ENCODE assay signal across 9 mouse cellular contexts in the genomic region with DNA sequence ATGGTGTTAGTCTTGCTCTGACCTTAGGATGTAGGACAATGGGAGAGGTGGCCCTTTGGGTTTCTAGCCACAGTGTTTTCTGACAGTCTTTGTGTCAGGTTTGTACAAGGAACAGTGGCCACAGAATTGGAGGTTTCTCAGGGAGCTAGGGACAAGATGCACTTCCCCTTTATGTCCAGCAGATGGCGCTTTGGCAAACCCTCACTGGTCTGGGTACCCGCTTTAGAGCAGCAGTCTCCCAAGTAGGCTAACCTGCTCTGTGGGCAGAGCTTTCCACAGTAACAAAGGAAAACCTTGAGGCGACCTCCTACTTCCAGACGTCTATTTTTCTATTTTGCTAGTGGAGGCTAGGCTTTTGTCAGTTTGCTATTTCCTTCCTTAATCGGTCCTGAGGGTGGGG. TPM values are rescaled to one million over a fixed set of nuclear protein-coding genes. Genes with fewer than 3 reads are reported as not detected.
A peak's percentile ranks its signal among the peaks of the same experiment; 100 is the strongest.
DNase-seq lines count a peak whose midpoint lies in the region; ATAC-seq and TF ChIP-seq lines count a peak whose summit lies in the region.
"Had no signal": no experiment of that assay in that cellular context is flagged by ENCODE, and none has a peak within 500 bp of the region (broad histone marks: within the 10 kb centered on the region; RNA-seq: fewer than 3 reads in every experiment).

No protein-coding gene starts in this region.

- peak; percentile 45 for TF ChIP-seq RAD21 in CH12.LX (IDR thresholded peaks at IDR 0.05; ENCODE audit: low read depth, low read length)

- dilution Hi-C loops in CH12.LX (cut with MboI; ENCODE audit: extremely low pct_ligation_motif_present, extremely low pct_unique_long_range_greater_than_20kb, low sequenced_read_pairs) = no loop called here

- no peaks in the 10 kb centered on the region for H3K27me3 ChIP-seq in CH12.LX (replicated peaks)
- 0 out of 2 replicates have a peak, but pooled peaks cover 4% of the 10 kb centered on the region for H3K27me3 ChIP-seq in heart, embryonic 15.5 days
- H3K27me3 ChIP-seq in lung, embryonic 14.5 days (ENCODE audit: insufficient read depth, low read length) = no peaks in the 10 kb centered on the region

- no peak overlapping the region for H3K4me3 ChIP-seq in CH12.LX (replicated peaks in 1 of 3; ENCODE audit: low read depth in 2 of 3, low read length in 2 of 3, poor library complexity in 1 of 3)
- no peak overlapping the region for H3K4me3 ChIP-seq in heart, embryonic 15.5 days
- H3K4me3 ChIP-seq in lung, embryonic 14.5 days (ENCODE audit: low read depth, low read length) = no peak overlapping the region
- H3K4me3 ChIP-seq: limb, embryonic 15.5 days had no signal

- H3K4me1 ChIP-seq in CH12.LX (ENCODE audit: control insufficient read depth in 1 of 2, insufficient read depth in 2 of 2) = peaks cover 0 to 15% of the 10 kb centered on the region in 2 experiments; a peak in 2 of 4 replicates
- no peaks in the 10 kb centered on the region for H3K4me1 ChIP-seq in heart, embryonic 15.5 days (replicated peaks)
- H3K4me1 ChIP-seq in lung, embryonic 14.5 days (ENCODE audit: insufficient read depth) = no peaks in the 10 kb centered on the region
- H3K4me1 ChIP-seq: limb, embryonic 15.5 days had no signal

- no peak overlapping the region for H3K9ac ChIP-seq in CH12.LX (ENCODE audit: insufficient read depth, low read depth)
- no peak overlapping the region for H3K9ac ChIP-seq in heart, embryonic 15.5 days
- H3K9ac ChIP-seq in lung, embryonic 14.5 days = no peak overlapping the region
- H3K9ac ChIP-seq: limb, embryonic 15.5 days had no signal

- no peak overlapping the region for H3K27ac ChIP-seq in CH12.LX (ENCODE audit: insufficient read depth, low read depth)
- H3K27ac ChIP-seq in heart, embryonic 15.5 days = no peak overlapping the region
- no peak overlapping the region for H3K27ac ChIP-seq in lung, embryonic 14.5 days (ENCODE audit: low read depth)
- H3K27ac ChIP-seq: limb, embryonic 15.5 days had no signal

- peak; percentile 56; the same call in 1 of the 2 replicates for ATAC-seq in heart, embryonic 15.5 days (replicated peaks; ENCODE audit: insufficient number of reproducible peaks, insufficient read depth, low FRiP score, low read depth)
- ATAC-seq in lung, embryonic 14.5 days (ENCODE audit: insufficient read depth) = peak; percentile 73

- peak; percentile 63 for DNase-seq in CH12.LX (ENCODE audit: extremely low read depth)
- peak; percentile 51 for DNase-seq in adrenal gland, adult 2 months
- DNase-seq in embryo, embryonic 11.5 days (ENCODE audit: low read depth, low spot score) = peak; percentile 61
- DNase-seq in kidney, postnatal 14 days = peak; percentile 64
- peak; percentile 85 for DNase-seq in lung, embryonic 14.5 days
- DNase-seq in ovary, postnatal 36 days (ENCODE audit: low spot score) = peak; percentile 34
- no peak for DNase-seq in urinary bladder, adult 2 months (ENCODE audit: low spot score)

- 6% methylated on average over 5 of the region's 5 CpGs for whole genome bisulfite sequencing in heart, embryonic 15.5 days
- 8% methylated on average over 5 of the region's 5 CpGs for WGBS in lung, embryonic 14.5 days

- peak; percentile 79 to 100 for TF ChIP-seq CTCF in CH12.LX (conservative IDR thresholded peaks at IDR 0.05 in 1 of 2, IDR thresholded peaks at IDR 0.05 in 1 of 2; ENCODE audit: low read depth in 2 of 2, low read length in 2 of 2)
- TF ChIP-seq CTCF in lung, embryonic 14.5 days (IDR thresholded peaks at IDR 0.05; ENCODE audit: low read depth) = peak; percentile 95

- TF ChIP-seq EP300 in CH12.LX (IDR thresholded peaks at IDR 0.05; ENCODE audit: low read length) = no peak

- H3K4me2 ChIP-seq in CH12.LX (ENCODE audit: insufficient read depth, low read depth, poor library complexity, severe bottlenecking) = no peak overlapping the region
- no peak overlapping the region for H3K4me2 ChIP-seq in heart, embryonic 15.5 days
- H3K4me2 ChIP-seq in lung, embryonic 14.5 days = no peak overlapping the region
- H3K4me2 ChIP-seq: limb, embryonic 15.5 days had no signal

- peaks cover 39 to 75% of the 10 kb centered on the region in 2 experiments for H3K36me3 ChIP-seq in CH12.LX (replicated peaks in 1 of 2; ENCODE audit: control insufficient read depth in 1 of 2, insufficient read depth in 1 of 2, low read length in 1 of 2)
- H3K36me3 ChIP-seq in heart, embryonic 15.5 days = no peaks in the 10 kb centered on the region
- no peaks in the 10 kb centered on the region for H3K36me3 ChIP-seq in lung, embryonic 14.5 days (ENCODE audit: insufficient read depth)
- H3K36me3 ChIP-seq: limb, embryonic 15.5 days had no signal

- no peak for TF ChIP-seq POLR2A in CH12.LX (IDR thresholded peaks at IDR 0.05; ENCODE audit: low read depth, low read length)

- no peaks in the 10 kb centered on the region for H3K9me3 ChIP-seq in CH12.LX (replicated peaks; ENCODE audit: low read length)
- H3K9me3 ChIP-seq in heart, embryonic 15.5 days (replicated peaks) = no peaks in the 10 kb centered on the region
- no peaks in the 10 kb centered on the region for H3K9me3 ChIP-seq in lung, embryonic 14.5 days (ENCODE audit: low read depth, low read length)
- H3K9me3 ChIP-seq: limb, embryonic 15.5 days had no signal

- in situ Hi-C loops in CH12.LX (cut with MboI; ENCODE audit: low pct_ligation_motif_present, low pct_unique_long_range_greater_than_20kb, low sequenced_read_pairs) = no loop called here

- H3K79me2 ChIP-seq in CH12.LX (replicated peaks; ENCODE audit: control insufficient read depth, extremely low read depth, insufficient read depth, poor library complexity, severe bottlenecking) = no peaks in the 10 kb centered on the region

TF ChIP-seq in CH12.LX, 34 proteins besides CTCF, POLR2A, EP300 and RAD21:
- TF ChIP-seq E2F4 (IDR thresholded peaks at IDR 0.05; ENCODE audit: insufficient replicate concordance, low read depth, low read length) (no peak), MAX (IDR thresholded peaks at IDR 0.05; ENCODE audit: low read length) (no peak), MAZ (IDR thresholded peaks at IDR 0.05; ENCODE audit: low read depth, low read length) (0 out of 2 replicates have a peak, but pooled peaks have one; percentile 26), ELF1 (IDR thresholded peaks at IDR 0.05; ENCODE audit: low read depth, low read length) (no peak), CHD1 (IDR thresholded peaks at IDR 0.05; ENCODE audit: low read depth, low read length) (no peak), NELFE (IDR thresholded peaks at IDR 0.05; ENCODE audit: low read depth, low read length) (no peak; the same call in 1 of the 2 replicates), ZNF384 (IDR thresholded peaks at IDR 0.05; ENCODE audit: low read depth, low read length) (no peak), MXI1 (IDR thresholded peaks at IDR 0.05; ENCODE audit: low read depth, low read length) (no peak), ZKSCAN1 (IDR thresholded peaks at IDR 0.05; ENCODE audit: borderline replicate concordance, low read depth, low read length) (no peak), HCFC1 (IDR thresholded peaks at IDR 0.05; ENCODE audit: low read depth, low read length) (no peak), CHD2 (IDR thresholded peaks at IDR 0.05; ENCODE audit: low read length) (no peak), KAT2A (IDR thresholded peaks at IDR 0.05; ENCODE audit: insufficient replicate concordance, low read length) (no peak), IRF4 (IDR thresholded peaks at IDR 0.05; ENCODE audit: low read depth, low read length) (no peak), MAFK (IDR thresholded peaks at IDR 0.05; ENCODE audit: insufficient replicate concordance, low read length) (no peak), TCF12 (IDR thresholded peaks at IDR 0.05; ENCODE audit: low read depth, low read length) (0 out of 2 replicates have a peak, but pooled peaks have one; percentile 17), MEF2A (IDR thresholded peaks at IDR 0.05; ENCODE audit: borderline replicate concordance, low read depth, low read length) (no peak), POLR2AphosphoS2 (IDR thresholded peaks at IDR 0.05; ENCODE audit: low read depth, low read length) (no peak), JUN (IDR thresholded peaks at IDR 0.05; ENCODE audit: insufficient read depth, low read depth, low read length) (no peak), SMC3 (IDR thresholded peaks at IDR 0.05; ENCODE audit: low read depth, low read length) (peak; percentile 54), ETS1 (conservative IDR thresholded peaks at IDR 0.05; ENCODE audit: low read depth, low read length) (no peak), USF1 (IDR thresholded peaks at IDR 0.05; ENCODE audit: low read depth, low read length) (no peak), NRF1 (IDR thresholded peaks at IDR 0.05; ENCODE audit: low read depth, low read length) (no peak)

RNA-seq across cellular contexts. Expression of gene Ppp1r1a, which starts 7.4 kb away (rescaled TPM):
- total RNA-seq in CH12.LX (2012; rRNA removed) = 0.21 TPM in 1 of 2 replicates, not detected in the other
- not detected in 2 replicates for total RNA-seq in CH12.LX (2014; rRNA removed)
- polyA plus RNA-seq in CH12.LX (2012; ENCODE audit: insufficient read length, low read depth) = 0.59 and 1.1 TPM in 2 replicates
- total RNA-seq in adrenal gland, adult 2 months (2021) = 10 to 100 TPM; 24.4 to 39.6 TPM
- polyA plus RNA-seq in adrenal gland, adult 2 months (2012; rRNA removed) = 41.3 and 88.5 TPM in 2 replicates
- polyA plus RNA-seq in heart, embryonic 15.5 days (2015; fragmentation: Nextera tagmentation; extraction: Ambion mirVana) = 55.3 and 62.0 TPM in 2 replicates
- polyA plus RNA-seq in lung, embryonic 14.5 days (2014; fragmentation: Nextera tagmentation; extraction: Ambion mirVana) = 6.3 and 6.9 TPM in 2 replicates
- polyA plus RNA-seq in urinary bladder, adult 2 months (2012; rRNA removed) = 14.6 and 16.4 TPM in 2 replicates

RNA-seq across cellular contexts. Expression of gene Pde1b, which starts 27.5 kb away (rescaled TPM):
- total RNA-seq in CH12.LX (2012; rRNA removed) (15.0 and 16.3 TPM in 2 replicates), CH12.LX (2014; rRNA removed) (14.2 and 19.2 TPM in 2 replicates)
- 31.9 and 36.7 TPM in 2 replicates for polyA plus RNA-seq in CH12.LX (2012; ENCODE audit: insufficient read length, low read depth)
- total RNA-seq in adrenal gland, adult 2 months (2021) = 10 to 100 TPM in 1 of 2 experiments, 1 to 10 TPM in 1; 6.8 to 10.4 TPM
- polyA plus RNA-seq in adrenal gland, adult 2 months (2012; rRNA removed) = 2.7 and 3.7 TPM in 2 replicates
- polyA plus RNA-seq in heart, embryonic 15.5 days (2015; fragmentation: Nextera tagmentation; extraction: Ambion mirVana) = 2.1 and 3.5 TPM in 2 replicates
- polyA plus RNA-seq in lung, embryonic 14.5 days (2014; fragmentation: Nextera tagmentation; extraction: Ambion mirVana) = 1.8 and 2.5 TPM in 2 replicates
- polyA plus RNA-seq in urinary bladder, adult 2 months (2012; rRNA removed) = 12.9 TPM in 2 replicates

RNA-seq across cellular contexts. Expression of gene Glycam1, which starts 34.5 kb away (rescaled TPM):
- total RNA-seq in CH12.LX (2012; rRNA removed) = not detected in 2 replicates
- total RNA-seq in CH12.LX (2014; rRNA removed) = not detected in 2 replicates
- polyA plus RNA-seq in CH12.LX (2012; ENCODE audit: insufficient read length, low read depth) = not detected in 2 replicates
- not detected for total RNA-seq in adrenal gland, adult 2 months (2021)
- polyA plus RNA-seq in adrenal gland, adult 2 months (2012; rRNA removed) = not detected in 2 replicates
- not detected in 2 replicates for polyA plus RNA-seq in heart, embryonic 15.5 days (2015; fragmentation: Nextera tagmentation; extraction: Ambion mirVana)
- polyA plus RNA-seq in lung, embryonic 14.5 days (2014; fragmentation: Nextera tagmentation; extraction: Ambion mirVana) = not detected in 2 replicates
- polyA plus RNA-seq in urinary bladder, adult 2 months (2012; rRNA removed) = not detected in 2 replicates
- polyA plus RNA-seq: limb, embryonic 15.5 days had no signal
